Mouse (Mus musculus) forebrain, embryonic 14.5 days (tissue): ENCODE data around the gene Pcgf3. TPM values are rescaled to one million over a fixed set of nuclear protein-coding genes. Genes with fewer than 3 reads are reported as not detected.
A peak's percentile ranks its signal among the peaks of the same experiment; 100 is the strongest.

Experiments
- ATAC-seq: fragments of 200-750 bp; cut with Nextera tagmentation; 2 replicates; pipeline ENCODE4 v1.8.0; 2017; ENCODE audit warnings: mild to moderate bottlenecking, moderate library complexity
- DNase-seq: peaks from one replicate; pipeline ENCODE4 v3.0.0-alpha.2; 2015; ENCODE audit warnings: low spot score
- H3K27ac ChIP-seq: fragments of 300-500 bp; sonication (generic); 2 replicates; pipeline ENCODE4 v1.5.1; 2014; ENCODE audit warnings: low read depth, mild to moderate bottlenecking, control low read depth, low read length, moderate library complexity
- H3K27me3 ChIP-seq: fragments of 300-500 bp; sonication (generic); replicated peaks from 2 replicates; pipeline ENCODE4 v1.6.1; 2014; ENCODE audit warnings: low read length, control low read depth, mixed read lengths; ENCODE audit not compliant: control insufficient read depth, insufficient read depth
- H3K36me3 ChIP-seq: fragments of 300-500 bp; sonication (generic); 2 replicates; pipeline ENCODE4 v1.6.1; 2014; ENCODE audit warnings: low read length, control low read depth; ENCODE audit not compliant: control insufficient read depth, insufficient read depth
- H3K4me1 ChIP-seq: fragments of 300-500 bp; sonication (generic); 2 replicates; pipeline ENCODE4 v1.6.1; 2014; ENCODE audit warnings: antibody characterized with exemption, low read length, control low read depth; ENCODE audit not compliant: control insufficient read depth, insufficient read depth
- H3K4me2 ChIP-seq: fragments of 300-500 bp; sonication (generic); 2 replicates; pipeline ENCODE4 v1.6.1; 2014; ENCODE audit warnings: mild to moderate bottlenecking, control low read depth, low read length
- H3K4me3 ChIP-seq: fragments of 300-500 bp; sonication (generic); 2 replicates; pipeline ENCODE4 v1.5.1; 2014; ENCODE audit warnings: low read depth, low read length, control low read depth
- H3K9ac ChIP-seq: fragments of 300-500 bp; sonication (generic); 2 replicates; pipeline ENCODE4 v1.6.1; 2014; ENCODE audit warnings: mild to moderate bottlenecking, low read length, control low read depth, moderate library complexity
- H3K9me3 ChIP-seq: fragments of 300-500 bp; sonication (generic); replicated peaks from 2 replicates; pipeline ENCODE4 v1.6.1; 2016; ENCODE audit warnings: low read length, control low read depth, mixed read lengths; ENCODE audit not compliant: control insufficient read depth
- WGBS: fragments of 180-500 bp; shearing (Covaris S2); extraction: QIAGEN DNeasy Blood & Tissue Kit; methylation state at CpG from one replicate; pipeline ENCODE4 v1.1.7; 2014; 5-methylcytosine and 5-hydroxymethylcytosine counted together
- polyA plus RNA-seq: library from polyadenylated mRNA; unstranded; fragments of >200 nt; fragmentation: Nextera tagmentation; extraction: Ambion mirVana; gene quantifications from 2 replicates; pipeline ENCODE4 v1.2.1, GENCODE M21; 2014

The Pcgf3 gene
- polyA plus RNA-seq, 1 experiment from 2014 or later, result 27.7 TPM

- H3K4me1 ChIP-seq, result no peaks in the 10 kb centered on the region
- H3K9me3 ChIP-seq, result no peaks in the 10 kb centered on the region
- peaks cover 3% of the 10 kb centered on the region; the same call in 1 of the 2 replicates for H3K27me3 ChIP-seq
- WGBS, result 89% methylated on average over 3 of the region's 3 CpGs
- H3K36me3 ChIP-seq, result no peaks in the 10 kb centered on the region
- no peak overlapping the region for H3K9ac ChIP-seq
- no peak overlapping the region for H3K4me3 ChIP-seq
- no peak overlapping the region for H3K27ac ChIP-seq
- H3K4me2 ChIP-seq, result no peak overlapping the region
- DNase-seq, result no peak
- no peak for ATAC-seq
Measured at GRCm38 (mm10) chr5:108446973-108447372, 14.1 kb upstream of the Pcgf3 start.

- no peak for ATAC-seq
- H3K4me2 ChIP-seq, result no peak overlapping the region
- H3K9me3 ChIP-seq, result no peaks in the 10 kb centered on the region
- no peak overlapping the region for H3K27ac ChIP-seq
- 85% methylated on average over 7 of the region's 7 CpGs for WGBS
- H3K4me1 ChIP-seq, result no peaks in the 10 kb centered on the region
- H3K36me3 ChIP-seq, result no peaks in the 10 kb centered on the region
- no peak for DNase-seq
- peaks cover 3% of the 10 kb centered on the region; the same call in 1 of the 2 replicates for H3K27me3 ChIP-seq
- no peak overlapping the region for H3K9ac ChIP-seq
- H3K4me3 ChIP-seq, result no peak overlapping the region
Measured at GRCm38 (mm10) chr5:108447857-108448256, 13.2 kb upstream of the Pcgf3 start.

GRCm38 (mm10) chr5:108448785-108449668 is 12.0 kb upstream of the Pcgf3 start, which contains the start of gene Mfsd7a:
Gene Mfsd7a, minus strand, starts transcription at chr5:108448891.
- 0 out of 2 replicates have a peak, but pooled peaks have one; percentile 48 for ATAC-seq
- WGBS, result 13% methylated on average over 24 of the region's 24 CpGs

GRCm38 (mm10) chr5:108450837-108451540 is 10.0 kb upstream of the Pcgf3 start:
- no peaks in the 10 kb centered on the region for H3K4me1 ChIP-seq
- 77% methylated on average over 8 of the region's 8 CpGs for WGBS
- no peak for DNase-seq
- no peaks in the 10 kb centered on the region for H3K9me3 ChIP-seq
- H3K27ac ChIP-seq, result no peak overlapping the region
- H3K4me2 ChIP-seq, result no peak overlapping the region
- H3K27me3 ChIP-seq, result peaks cover 3% of the 10 kb centered on the region; the same call in 1 of the 2 replicates
- no peak for ATAC-seq
- no peaks in the 10 kb centered on the region for H3K36me3 ChIP-seq
- H3K4me3 ChIP-seq, result no peak overlapping the region
- H3K9ac ChIP-seq, result no peak overlapping the region

More at GRCm38 (mm10) chr5:108448785-108449668, 12.0 kb upstream of the Pcgf3 start, which contains the start of gene Mfsd7a:
- peak within 1 kb of the TSS; percentile 40 for H3K4me2 ChIP-seq
- DNase-seq, result peak; percentile 18
- peak within 1 kb of the TSS; percentile 29; the same call in 1 of the 2 replicates for H3K9ac ChIP-seq
- no peaks in the 10 kb centered on the region for H3K4me1 ChIP-seq
- H3K4me3 ChIP-seq, result peak within 1 kb of the TSS; percentile 14; the same call in 1 of the 2 replicates
- H3K9me3 ChIP-seq, result no peaks in the 10 kb centered on the region
- H3K36me3 ChIP-seq, result no peaks in the 10 kb centered on the region
- peaks cover 3% of the 10 kb centered on the region; the same call in 1 of the 2 replicates for H3K27me3 ChIP-seq
- no peak within 1 kb of the TSS for H3K27ac ChIP-seq

- no peak overlapping the region for H3K4me3 ChIP-seq
- no peak overlapping the region for H3K27ac ChIP-seq
- H3K9me3 ChIP-seq, result no peaks in the 10 kb centered on the region
- no peak overlapping the region for H3K4me2 ChIP-seq
- no peak overlapping the region for H3K9ac ChIP-seq
- no peaks in the 10 kb centered on the region for H3K36me3 ChIP-seq
- no peak for DNase-seq
- 77% methylated on average over 1 of the region's 1 CpGs for WGBS
- no peak for ATAC-seq
- peaks cover 3% of the 10 kb centered on the region; the same call in 1 of the 2 replicates for H3K27me3 ChIP-seq
- H3K4me1 ChIP-seq, result no peaks in the 10 kb centered on the region
Measured at GRCm38 (mm10) chr5:108451611-108452010, 9.4 kb upstream of the Pcgf3 start.

- no peak for ATAC-seq
- DNase-seq, result no peak
- Histone ChIP-seq H3K9ac (no peak overlapping the region), H3K4me1 (no peaks in the 10 kb centered on the region), H3K4me3 (no peak overlapping the region), H3K27ac (no peak overlapping the region), H3K4me2 (no peak overlapping the region), H3K9me3 (no peaks in the 10 kb centered on the region), H3K27me3 (peaks cover 3% of the 10 kb centered on the region; the same call in 1 of the 2 replicates), H3K36me3 (no peaks in the 10 kb centered on the region)
- WGBS, result 93% methylated on average over 1 of the region's 1 CpGs
Measured at GRCm38 (mm10) chr5:108452422-108452821, 8.6 kb upstream of the Pcgf3 start.

GRCm38 (mm10) chr5:108454094-108454493 is 6.9 kb upstream of the Pcgf3 start:
- 46% methylated on average over 3 of the region's 3 CpGs for WGBS
- Histone ChIP-seq H3K4me3 (no peak overlapping the region), H3K9ac (no peak overlapping the region), H3K9me3 (no peaks in the 10 kb centered on the region), H3K27ac (no peak overlapping the region), H3K36me3 (no peaks in the 10 kb centered on the region), H3K4me2 (no peak overlapping the region), H3K27me3 (peaks cover under 1% of the 10 kb centered on the region; the same call in 1 of the 2 replicates), H3K4me1 (no peaks in the 10 kb centered on the region)
- ATAC-seq (no peak), DNase-seq (no peak)

- Histone ChIP-seq H3K9ac (no peak overlapping the region), H3K27me3 (no peaks in the 10 kb centered on the region), H3K27ac (no peak overlapping the region), H3K4me2 (no peak overlapping the region), H3K4me3 (no peak overlapping the region), H3K9me3 (no peaks in the 10 kb centered on the region), H3K4me1 (peaks cover 15% of the 10 kb centered on the region), H3K36me3 (no peaks in the 10 kb centered on the region)
- 79% methylated on average over 2 of the region's 2 CpGs for WGBS
- ATAC-seq, result no peak
- DNase-seq, result no peak
Measured at GRCm38 (mm10) chr5:108458706-108459105, 2.3 kb upstream of the Pcgf3 start.
